Mouse (Mus musculus) naive thymus-derived CD4-positive, alpha-beta T cell, adult 5 months (primary cell): ENCODE data around the gene Cyb5r2. TPM values are rescaled to one million over a fixed set of nuclear protein-coding genes. Genes with fewer than 3 reads are reported as not detected.

Source experiments
- polyA plus RNA-seq: library from polyadenylated mRNA; unstranded; fragments of 100-300 nt; shearing (Covaris generic); gene quantifications from one replicate; pipeline ENCODE4 v1.2.1, GENCODE M21; 2017

Gene Cyb5r2
- not detected for polyA plus RNA-seq

DNA sequence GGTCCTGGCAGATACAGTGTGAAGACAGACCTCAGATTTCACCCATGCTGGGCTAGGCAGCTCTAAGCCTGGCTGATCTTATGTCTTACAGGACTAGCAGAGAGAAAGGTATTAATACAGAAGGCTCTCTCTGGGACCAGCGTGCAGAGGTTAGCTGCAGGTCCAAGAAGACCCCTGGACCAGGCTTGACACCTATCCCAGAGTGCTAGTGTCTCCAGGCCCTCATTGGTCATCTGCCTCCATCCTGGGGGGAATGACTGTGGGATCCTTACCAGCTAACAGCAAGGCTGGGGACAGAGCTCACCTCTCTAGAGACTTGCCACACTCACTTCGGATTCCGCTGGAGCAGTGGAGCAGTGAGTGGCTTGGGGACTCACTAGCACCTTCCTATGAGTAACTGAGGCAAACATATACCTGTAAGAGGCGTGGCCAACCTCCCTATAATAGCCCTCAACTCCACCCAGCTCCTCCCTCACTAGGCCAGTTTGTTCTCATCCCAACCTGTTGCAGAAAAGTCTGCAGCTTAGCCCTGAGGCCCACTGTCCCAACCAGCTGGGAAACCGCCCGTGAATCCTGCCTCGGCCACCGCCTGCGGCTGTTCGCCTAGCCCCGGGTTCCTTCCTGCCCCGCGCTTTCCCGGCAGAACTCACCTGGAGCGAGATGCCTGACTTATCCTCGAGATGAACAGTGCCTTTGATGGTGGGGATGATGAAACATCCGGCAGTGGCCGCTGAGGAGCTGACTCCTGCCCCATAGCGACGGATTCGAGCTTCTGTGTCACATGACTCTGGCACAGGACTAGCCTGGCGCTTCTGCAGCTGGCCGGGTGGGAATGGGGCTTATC lies at the start of gene Cyb5r2:
Gene Cyb5r2 (minus strand): TSS at position 725 of the 844 bp plus-strand sequence.

DNA sequence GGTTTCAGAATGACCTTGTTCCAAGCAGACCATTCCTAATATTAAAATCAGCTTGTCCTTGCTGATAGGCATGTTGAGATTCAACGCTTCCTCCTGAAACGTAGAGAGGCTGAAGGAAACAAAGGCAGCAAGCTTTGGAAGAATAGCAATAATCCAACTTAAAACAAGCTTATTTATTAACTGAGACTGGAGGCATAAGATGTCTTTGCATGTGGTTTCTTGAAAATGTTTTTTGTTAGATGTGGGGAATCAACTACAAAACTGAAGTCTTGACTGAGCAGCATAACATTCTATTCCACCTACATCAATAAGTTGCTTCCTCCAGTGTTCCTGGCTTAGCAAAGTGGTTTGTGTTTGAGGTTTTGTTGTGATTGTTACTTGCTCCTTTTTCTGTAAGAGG lies 43.3 kb upstream of the Cyb5r2 start, which contains the start of gene Ovch2:
Gene Ovch2 (minus strand): TSS at position 101 of the 400 bp plus-strand sequence.

Other genes with a start within 250 kb of the Cyb5r2 start
- gene Olfml1, start 190.6 kb downstream of the Cyb5r2 start, polyA plus RNA-seq, result not detected
- gene Ppfibp2, start 162.8 kb downstream of the Cyb5r2 start, polyA plus RNA-seq, result 0.22 TPM
- gene 5330417H12Rik, start 132.9 kb downstream of the Cyb5r2 start, polyA plus RNA-seq, result not detected
- not detected for gene Ovch2, start 43.2 kb upstream of the Cyb5r2 start, polyA plus RNA-seq
- not detected for gene Olfr467, start 54.2 kb upstream of the Cyb5r2 start, polyA plus RNA-seq
- not detected for gene Olfr469, start 67.5 kb upstream of the Cyb5r2 start, polyA plus RNA-seq
- gene Olfr470, start 89.5 kb upstream of the Cyb5r2 start, polyA plus RNA-seq, result not detected
- 0.11 TPM for gene Olfr472, start 139.9 kb upstream of the Cyb5r2 start, polyA plus RNA-seq
- not detected for gene Olfr473, start 172.4 kb upstream of the Cyb5r2 start, polyA plus RNA-seq
- not detected for gene Olfr474, start 196.6 kb upstream of the Cyb5r2 start, polyA plus RNA-seq
- not detected for gene Olfr476, start 206.8 kb upstream of the Cyb5r2 start, polyA plus RNA-seq
- not detected for gene Olfr477, start 228.7 kb upstream of the Cyb5r2 start, polyA plus RNA-seq